18 mouse cellular contexts compared by ENCODE assay signal in genomic region chr4:36973358-36973757, GRCm38 (mm10). TPM values are rescaled to one million over a fixed set of nuclear protein-coding genes. Genes with fewer than 3 reads are reported as not detected.
"Had no signal": no experiment of that assay in that cellular context is flagged by ENCODE, and none has a peak within 500 bp of the region (broad histone marks: within the 10 kb centered on the region; RNA-seq: fewer than 3 reads in every experiment).

No protein-coding gene starts in this region.

- H3K4me2 ChIP-seq: neural tube, embryonic 13.5 days; neural tube, embryonic 15.5 days; stomach, embryonic 15.5 days had no signal

- H3K27me3 ChIP-seq: neural tube, embryonic 13.5 days; neural tube, embryonic 15.5 days; stomach, embryonic 15.5 days had no signal

- H3K4me1 ChIP-seq: neural tube, embryonic 13.5 days; neural tube, embryonic 15.5 days; stomach, embryonic 15.5 days had no signal

- DNase-seq: retina, postnatal 1 day; right cerebral cortex, adult 18-20 months; right cerebral cortex, postnatal 14 days; right cerebral cortex, postnatal 25 days; right cerebral cortex, postnatal 4 days; spleen, adult 18-20 months; thymus, adult 18-20 months; thymus, adult 2 months; thymus, postnatal 14 days; thymus, postnatal 25 days; thymus, postnatal 36 days; thymus, postnatal 4 days had no signal

- H3K9ac ChIP-seq: neural tube, embryonic 13.5 days; neural tube, embryonic 15.5 days; stomach, embryonic 15.5 days had no signal

- H3K9me3 ChIP-seq: neural tube, embryonic 13.5 days; neural tube, embryonic 15.5 days; stomach, embryonic 15.5 days had no signal

- H3K4me3 ChIP-seq: neural tube, embryonic 13.5 days; neural tube, embryonic 15.5 days; stomach, embryonic 15.5 days had no signal

- H3K36me3 ChIP-seq: neural tube, embryonic 13.5 days; neural tube, embryonic 15.5 days; stomach, embryonic 15.5 days had no signal

- H3K27ac ChIP-seq: neural tube, embryonic 13.5 days; neural tube, embryonic 15.5 days; stomach, embryonic 15.5 days; stomach, postnatal 0 days had no signal

RNA-seq across cellular contexts. Expression of gene Lingo2, which starts 21.8 kb away (rescaled TPM):
- polyA plus RNA-seq: small intestine, adult 2 months; urinary bladder, adult 2 months had no signal
